ENCODE assay signal across 8 mouse cellular contexts in the genomic region with DNA sequence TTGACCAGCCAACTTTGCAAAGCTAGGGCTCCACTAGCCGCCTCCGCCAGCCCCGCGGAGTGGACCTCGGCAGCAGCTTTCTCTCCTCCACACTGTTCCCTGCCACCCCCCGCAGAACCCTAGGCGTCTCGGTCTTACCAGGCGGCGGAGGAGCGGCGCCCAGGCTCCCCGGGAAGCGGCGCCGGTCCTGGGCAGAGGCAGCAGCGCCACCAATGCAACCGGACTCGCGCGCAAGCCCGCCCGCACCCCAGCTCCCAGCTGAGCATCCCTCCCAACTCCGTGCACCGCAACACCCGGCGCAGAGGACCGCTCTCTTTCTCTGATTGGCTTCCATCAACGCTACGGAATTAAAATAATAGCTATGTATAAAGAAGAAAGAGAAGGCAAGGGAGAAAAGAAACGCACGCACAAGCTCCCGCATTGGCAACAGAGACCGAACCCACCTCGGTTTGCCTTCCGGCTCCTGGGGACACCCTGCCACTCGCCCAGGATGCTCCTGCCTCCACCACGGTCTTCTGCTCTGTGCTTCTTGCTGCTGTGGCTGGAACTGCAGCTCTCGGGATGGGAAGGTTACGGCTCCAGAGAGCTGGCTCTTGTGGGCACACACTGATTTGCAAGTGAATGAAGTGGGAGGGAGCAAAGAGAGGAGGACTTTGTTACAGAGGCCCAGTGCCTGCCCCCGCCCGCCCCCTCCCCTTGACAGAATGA. TPM values are rescaled to one million over a fixed set of nuclear protein-coding genes. Genes with fewer than 3 reads are reported as not detected.
DNase-seq lines count a peak whose midpoint lies in the region; ATAC-seq lines count a peak whose summit lies in the region.

Gene Cdh6 (minus strand): TSS at position 605 of the 708 bp plus-strand sequence.

- H3K4me3 ChIP-seq in forebrain, embryonic 15.5 days, result peak within 1 kb of the TSS; percentile 63
- peak within 1 kb of the TSS; percentile 57 for H3K4me3 ChIP-seq in intestine, embryonic 15.5 days (replicated peaks)
- H3K4me3 ChIP-seq in midbrain, embryonic 10.5 days, result peak within 1 kb of the TSS; percentile 82

- peaks cover 3% of the 10 kb centered on the region; the same call in 1 of the 2 replicates for H3K27me3 ChIP-seq in forebrain, embryonic 15.5 days
- 0 out of 2 replicates have a peak, but pooled peaks cover 6% of the 10 kb centered on the region for H3K27me3 ChIP-seq in intestine, embryonic 15.5 days (replicated peaks)
- H3K27me3 ChIP-seq in midbrain, embryonic 10.5 days (ENCODE audit: low read depth, poor library complexity, severe bottlenecking), result peaks cover 38% of the 10 kb centered on the region

- no peaks in the 10 kb centered on the region for H3K36me3 ChIP-seq in forebrain, embryonic 15.5 days
- H3K36me3 ChIP-seq in intestine, embryonic 15.5 days, result no peaks in the 10 kb centered on the region
- no peaks in the 10 kb centered on the region for H3K36me3 ChIP-seq in midbrain, embryonic 10.5 days

- peak within 1 kb of the TSS; percentile 62 for H3K9ac ChIP-seq in forebrain, embryonic 15.5 days (replicated peaks)
- peak within 1 kb of the TSS; percentile 53 for H3K9ac ChIP-seq in intestine, embryonic 15.5 days

- H3K4me1 ChIP-seq in forebrain, embryonic 15.5 days, result peaks cover 31% of the 10 kb centered on the region
- peaks cover 7% of the 10 kb centered on the region; the same call in 1 of the 2 replicates for H3K4me1 ChIP-seq in intestine, embryonic 15.5 days (replicated peaks)
- peaks cover 40% of the 10 kb centered on the region for H3K4me1 ChIP-seq in midbrain, embryonic 10.5 days

- WGBS in forebrain, embryonic 15.5 days, result under 1% methylated on average over 42 of the region's 42 CpGs
- under 1% methylated on average over 42 of the region's 42 CpGs for WGBS in intestine, embryonic 15.5 days
- WGBS in midbrain, embryonic 10.5 days, result under 1% methylated on average over 42 of the region's 42 CpGs

- no peaks in the 10 kb centered on the region for H3K9me3 ChIP-seq in forebrain, embryonic 15.5 days
- H3K9me3 ChIP-seq in intestine, embryonic 15.5 days, result no peaks in the 10 kb centered on the region
- H3K9me3 ChIP-seq in midbrain, embryonic 10.5 days (replicated peaks), result no peaks in the 10 kb centered on the region

- H3K27ac ChIP-seq in forebrain, embryonic 15.5 days (replicated peaks), result peak within 1 kb of the TSS; percentile 77
- peak within 1 kb of the TSS; percentile 58 for H3K27ac ChIP-seq in intestine, embryonic 15.5 days
- H3K27ac ChIP-seq in midbrain, embryonic 10.5 days (replicated peaks), result peak within 1 kb of the TSS; percentile 92

- DNase-seq in cerebellum, adult 9-10 months, result no peak
- peak; percentile 10 for DNase-seq in cerebellum, adult 11 months
- DNase-seq in left cerebral cortex, adult 8-10 months (ENCODE audit: low spot score in 2 of 2), result peak; percentile 50 to 56
- peak; percentile 90 for DNase-seq in midbrain, embryonic 10.5 days (ENCODE audit: low spot score)
- DNase-seq in testis, postnatal 10 days (ENCODE audit: low spot score), result peak; percentile 46

- H3K4me2 ChIP-seq in forebrain, embryonic 15.5 days (replicated peaks), result peak within 1 kb of the TSS; percentile 83
- peak within 1 kb of the TSS; percentile 95 for H3K4me2 ChIP-seq in intestine, embryonic 15.5 days (replicated peaks)

- ATAC-seq in cerebellum, adult (ENCODE audit: insufficient number of reproducible peaks, low FRiP score, low TSS enrichment), result peak; percentile 65
- peak; percentile 95 for ATAC-seq in forebrain, embryonic 15.5 days (replicated peaks)
- ATAC-seq in intestine, embryonic 15.5 days, result peak; percentile 81

RNA-seq across cellular contexts. Expression of gene Cdh6, which starts in this region (rescaled TPM):
- polyA plus RNA-seq in forebrain, embryonic 15.5 days (2015; fragmentation: Nextera tagmentation; extraction: Ambion mirVana), result 9.3 and 10.3 TPM in 2 replicates
- 4.7 and 5.1 TPM in 2 replicates for polyA plus RNA-seq in intestine, embryonic 15.5 days (2015; fragmentation: Nextera tagmentation; extraction: Ambion mirVana)
- 10 to 100 TPM; 17.0 to 21.4 (median 19.0) TPM for total RNA-seq in left cerebral cortex, adult 8-10 months (2022)
- polyA plus RNA-seq in midbrain, embryonic 10.5 days (2016; fragmentation: Nextera tagmentation; extraction: Ambion mirVana), result 11.8 and 15.1 TPM in 2 replicates
